Mouse (Mus musculus): ENCODE results near the gene Kcnj3.
"Not testable (repeated sequence)": the region's sequence is repeated elsewhere in the genome, so short reads cannot be mapped to it uniquely, and the experiment has no call there.

Kcnj3 gene

DNA sequence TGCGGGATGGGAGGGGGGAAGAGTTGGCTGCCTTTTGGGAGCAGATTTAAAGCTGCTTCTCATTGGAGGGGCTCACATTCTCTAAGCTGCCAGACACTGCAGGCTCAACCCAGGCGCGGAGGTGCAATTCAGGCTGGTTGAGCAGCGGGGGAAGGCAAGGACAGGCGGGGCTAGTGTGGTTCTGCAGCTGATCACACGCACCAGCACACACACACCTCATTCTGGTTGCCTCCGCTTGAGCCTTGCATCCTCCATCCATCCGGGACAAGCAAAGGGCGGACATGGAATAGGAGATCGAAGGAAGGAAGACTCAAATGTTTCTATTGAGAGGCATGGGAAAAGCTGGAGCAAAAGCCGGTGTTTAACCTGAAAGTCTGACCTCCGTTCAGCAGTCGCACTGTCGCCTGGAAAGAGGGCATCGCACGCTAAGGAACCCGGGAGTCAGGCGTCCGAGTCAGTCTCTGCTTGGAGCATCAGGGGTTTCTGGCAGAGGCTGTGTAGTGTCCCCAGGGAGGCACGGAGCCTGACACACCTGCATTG is at the start of gene Kcnj3:
Gene Kcnj3, plus strand, starts transcription at position 250 of the 540 bp plus-strand sequence.
- no peak for DNase-seq

DNA sequence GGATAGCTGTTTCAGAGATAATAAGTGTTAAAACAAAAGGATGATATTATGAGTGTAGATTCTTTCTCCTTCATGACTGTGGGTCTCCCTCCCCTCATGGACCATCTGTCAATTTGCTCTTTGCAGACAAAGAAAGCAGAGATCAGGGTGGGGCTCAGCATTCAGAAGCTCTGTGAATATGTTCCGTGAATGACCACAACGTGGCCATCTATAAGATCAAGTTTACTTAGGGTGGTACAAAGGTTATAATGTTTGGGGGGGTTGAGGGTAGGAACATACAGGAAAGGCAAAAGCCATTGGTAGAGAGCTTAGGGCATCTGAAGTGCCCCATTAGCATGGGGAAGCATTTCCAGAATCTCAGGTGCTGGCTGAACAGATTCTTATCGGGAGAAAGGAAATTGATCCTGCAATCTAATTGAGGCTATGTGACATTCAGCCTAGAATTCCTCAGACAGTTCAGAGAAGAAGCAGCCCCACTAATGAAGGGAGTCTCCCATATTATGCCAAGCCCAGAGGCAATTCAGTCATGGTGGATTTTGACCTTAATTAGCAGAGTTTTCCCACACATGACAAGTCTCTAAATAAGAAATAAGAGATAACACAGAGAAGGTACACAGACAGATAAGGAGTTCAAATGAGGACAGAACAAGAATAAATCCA is 45.3 kb upstream of the Kcnj3 start:
- DNase-seq, result no peak

DNA sequence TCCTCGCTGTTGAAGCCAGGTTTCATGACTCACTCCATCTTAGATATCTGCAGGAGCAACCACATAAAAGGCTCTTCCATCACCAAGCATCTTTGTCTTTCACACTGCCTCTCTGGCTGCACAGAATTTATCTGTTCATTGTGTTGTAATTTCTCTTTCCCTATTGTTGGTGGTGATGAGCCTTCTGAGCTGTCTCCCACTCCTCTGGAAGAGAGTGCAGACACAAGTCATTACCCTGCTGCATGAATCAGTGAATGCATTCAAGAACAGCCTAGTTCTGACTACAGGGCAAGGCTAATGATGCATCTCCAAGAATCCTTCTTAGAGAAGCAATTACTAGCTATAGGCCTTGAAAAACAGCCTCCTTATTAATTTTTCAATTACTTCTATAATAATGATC is 30.5 kb upstream of the Kcnj3 start:
- no peak for DNase-seq

DNA sequence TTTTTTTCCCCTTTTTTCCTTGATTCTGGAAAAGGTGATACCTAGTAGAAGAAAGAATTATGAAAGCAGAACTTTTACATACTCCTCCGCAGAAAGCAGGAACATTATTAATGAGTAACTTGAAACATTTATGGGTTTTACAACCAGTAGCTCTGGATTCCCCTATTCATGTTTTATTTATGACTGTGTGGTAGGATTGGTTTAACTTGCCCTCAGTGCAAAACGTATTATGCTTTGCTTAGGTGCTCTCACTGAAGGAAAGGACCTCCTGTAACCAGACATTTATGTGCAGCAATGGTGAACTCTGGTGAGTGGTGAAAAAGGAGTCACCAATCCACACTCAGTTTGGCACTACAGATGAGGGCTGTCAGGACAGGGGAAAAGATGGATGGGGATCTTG is 8.1 kb upstream of the Kcnj3 start:
- no peak for DNase-seq

- peak; percentile 16 for DNase-seq
Measured at GRCm38 (mm10) chr2:55432104-55432503, 3.7 kb upstream of the Kcnj3 start.

- DNase-seq, result no peak
Measured at GRCm38 (mm10) chr2:55436261-55437006, 664 bp downstream of the Kcnj3 start.

DNA sequence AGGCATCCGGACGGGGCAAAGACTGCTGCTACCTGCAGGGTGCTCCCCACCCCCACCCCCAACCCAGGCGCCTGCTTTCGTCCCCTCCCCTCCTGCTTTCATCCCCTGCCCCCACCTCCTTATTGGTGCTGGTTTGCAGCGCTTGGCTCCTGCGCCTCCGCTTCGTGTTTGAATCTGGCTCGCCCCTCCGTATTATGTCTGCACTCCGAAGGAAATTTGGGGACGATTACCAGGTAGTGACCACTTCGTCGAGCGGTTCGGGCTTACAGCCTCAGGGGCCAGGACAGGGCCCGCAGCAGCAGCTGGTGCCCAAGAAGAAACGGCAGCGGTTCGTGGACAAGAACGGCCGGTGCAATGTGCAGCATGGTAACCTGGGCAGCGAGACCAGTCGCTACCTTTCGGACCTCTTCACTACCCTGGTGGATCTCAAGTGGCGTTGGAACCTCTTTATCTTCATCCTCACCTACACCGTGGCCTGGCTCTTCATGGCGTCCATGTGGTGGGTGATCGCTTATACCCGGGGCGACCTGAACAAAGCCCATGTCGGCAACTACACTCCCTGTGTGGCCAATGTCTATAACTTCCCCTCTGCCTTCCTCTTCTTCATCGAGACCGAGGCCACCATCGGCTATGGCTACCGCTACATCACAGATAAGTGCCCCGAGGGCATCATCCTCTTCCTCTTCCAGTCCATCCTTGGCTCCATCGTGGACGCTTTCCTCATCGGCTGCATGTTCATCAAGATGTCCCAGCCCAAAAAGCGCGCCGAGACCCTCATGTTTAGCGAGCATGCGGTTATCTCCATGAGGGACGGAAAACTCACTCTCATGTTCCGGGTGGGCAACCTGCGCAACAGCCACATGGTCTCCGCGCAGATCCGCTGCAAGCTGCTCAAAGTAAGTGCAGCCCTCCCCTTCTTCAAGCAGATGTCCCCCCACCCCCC is 1.5 kb downstream of the Kcnj3 start:
- no peak for DNase-seq

- DNase-seq, result no peak
Measured at GRCm38 (mm10) chr2:55437977-55438376, 2.2 kb downstream of the Kcnj3 start.

- no peak for DNase-seq
Measured at GRCm38 (mm10) chr2:55439211-55439610, 3.4 kb downstream of the Kcnj3 start.

GRCm38 (mm10) chr2:55442006-55442405 is 6.2 kb downstream of the Kcnj3 start:
- DNase-seq, result no peak

DNA sequence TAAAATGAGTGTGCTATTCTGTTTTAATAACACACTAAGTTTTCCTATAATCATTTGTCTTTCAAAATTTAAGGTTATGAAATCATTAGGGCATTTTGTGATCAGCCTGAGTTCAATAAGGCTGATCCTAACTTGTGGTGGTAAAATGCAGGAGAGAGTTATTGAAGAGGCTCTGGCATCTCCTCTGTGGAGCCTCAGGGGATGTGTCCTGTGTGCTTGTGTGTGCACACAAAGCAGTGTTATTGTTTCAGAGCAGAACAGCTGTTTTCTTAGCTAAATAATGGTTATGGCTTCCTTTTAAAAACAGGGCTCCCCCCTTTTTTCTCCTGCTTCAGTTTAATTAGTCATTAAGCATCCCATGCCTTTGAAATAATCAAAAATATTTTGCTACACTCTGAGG is 11.5 kb downstream of the Kcnj3 start:
- no peak for DNase-seq

- no peak for DNase-seq
Measured at GRCm38 (mm10) chr2:55450774-55451173, 15.0 kb downstream of the Kcnj3 start.

DNA sequence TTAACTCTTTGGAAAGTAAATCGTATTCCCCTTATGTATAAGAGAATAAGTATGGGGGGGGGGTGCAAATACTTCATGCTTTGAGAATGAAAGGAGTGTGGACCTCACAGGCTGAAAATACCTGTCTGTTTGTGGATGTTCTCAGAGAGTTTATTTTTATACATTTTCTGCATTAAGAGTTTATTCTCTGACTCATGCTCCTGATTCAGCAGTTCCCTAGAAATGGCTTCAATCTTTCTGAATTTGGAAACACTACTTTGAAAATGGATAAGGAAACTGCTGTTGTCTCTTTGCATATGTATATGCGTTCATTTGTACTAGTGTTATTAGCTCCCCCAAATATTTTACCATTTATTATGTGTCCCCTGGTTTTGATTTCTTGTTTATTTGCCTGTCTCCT is 23.4 kb downstream of the Kcnj3 start:
- DNase-seq, result no peak

GRCm38 (mm10) chr2:55469141-55469540 is 33.4 kb downstream of the Kcnj3 start:
- no peak for DNase-seq

DNA sequence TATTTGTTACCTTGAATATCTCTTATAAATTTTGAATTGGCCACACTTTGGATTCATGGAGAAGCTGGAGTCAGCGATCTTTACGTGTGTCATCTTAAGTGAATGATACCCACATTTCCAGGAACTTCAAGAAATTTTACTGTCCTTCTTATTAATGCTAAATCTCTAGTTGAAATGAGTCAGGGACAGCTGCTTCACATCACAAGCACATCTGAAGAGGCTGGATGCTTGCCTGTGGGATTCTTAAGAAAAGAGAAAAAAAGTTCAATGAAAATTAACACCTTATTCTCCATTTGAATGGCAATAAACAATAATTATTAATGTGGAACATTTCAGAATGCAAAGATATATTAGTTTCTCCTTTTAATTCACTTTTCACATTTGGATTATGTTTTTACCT is 34.2 kb downstream of the Kcnj3 start:
- peak; percentile 59 for DNase-seq

- DNase-seq, result no peak
Measured at GRCm38 (mm10) chr2:55479511-55479910, 43.7 kb downstream of the Kcnj3 start.

DNA sequence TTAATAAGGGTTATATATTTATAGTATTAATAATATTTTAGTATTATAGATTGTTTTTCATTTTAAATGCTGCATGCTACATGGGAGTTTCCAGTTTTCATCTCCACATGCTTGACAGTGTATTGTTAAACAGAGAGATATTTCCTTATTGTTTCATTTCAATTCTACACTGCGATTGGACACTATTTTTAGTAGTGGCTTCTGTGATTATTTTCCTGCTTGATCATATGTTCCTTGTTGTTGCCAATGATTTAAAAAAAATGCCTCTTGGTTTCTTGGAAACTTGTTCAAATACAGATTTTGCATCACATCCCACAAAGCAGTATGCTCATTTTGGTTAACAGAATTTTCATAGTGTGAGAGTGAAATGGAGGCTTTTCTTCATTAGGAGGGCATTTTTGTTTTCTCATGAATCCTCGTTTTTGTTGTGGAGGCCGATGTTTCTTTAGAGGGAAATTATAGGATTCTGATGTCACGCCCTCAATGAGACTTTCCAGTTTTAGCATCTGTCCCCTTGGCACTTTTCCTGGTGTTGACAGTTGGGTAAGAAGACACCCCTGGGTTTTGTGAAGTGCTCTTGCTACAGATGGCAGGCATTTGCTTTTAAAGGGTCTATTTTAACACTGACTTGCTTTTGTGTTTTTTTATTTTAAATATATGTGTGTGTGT is 44.3 kb downstream of the Kcnj3 start:
- peak; percentile 3 for DNase-seq

DNA sequence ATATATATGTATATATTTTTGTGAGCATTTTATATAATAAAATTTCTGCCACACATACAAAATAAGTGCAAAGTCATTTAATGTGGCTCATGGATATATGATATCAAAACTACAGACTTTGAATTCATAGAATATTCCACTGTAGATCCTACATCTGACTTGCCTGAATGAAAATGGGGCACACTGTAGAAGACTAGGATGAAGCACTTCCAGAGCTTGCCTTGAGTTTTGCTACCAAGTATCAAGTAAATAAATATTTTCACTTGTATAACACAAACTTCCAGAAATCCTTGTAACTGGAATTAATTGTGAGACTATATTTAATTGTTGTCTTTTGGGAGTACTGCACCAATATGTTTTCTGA is 44.8 kb downstream of the Kcnj3 start:
- DNase-seq, result no peak

GRCm38 (mm10) chr2:55485500-55486129 is 49.8 kb downstream of the Kcnj3 start:
- not testable (repeated sequence) for DNase-seq

DNA sequence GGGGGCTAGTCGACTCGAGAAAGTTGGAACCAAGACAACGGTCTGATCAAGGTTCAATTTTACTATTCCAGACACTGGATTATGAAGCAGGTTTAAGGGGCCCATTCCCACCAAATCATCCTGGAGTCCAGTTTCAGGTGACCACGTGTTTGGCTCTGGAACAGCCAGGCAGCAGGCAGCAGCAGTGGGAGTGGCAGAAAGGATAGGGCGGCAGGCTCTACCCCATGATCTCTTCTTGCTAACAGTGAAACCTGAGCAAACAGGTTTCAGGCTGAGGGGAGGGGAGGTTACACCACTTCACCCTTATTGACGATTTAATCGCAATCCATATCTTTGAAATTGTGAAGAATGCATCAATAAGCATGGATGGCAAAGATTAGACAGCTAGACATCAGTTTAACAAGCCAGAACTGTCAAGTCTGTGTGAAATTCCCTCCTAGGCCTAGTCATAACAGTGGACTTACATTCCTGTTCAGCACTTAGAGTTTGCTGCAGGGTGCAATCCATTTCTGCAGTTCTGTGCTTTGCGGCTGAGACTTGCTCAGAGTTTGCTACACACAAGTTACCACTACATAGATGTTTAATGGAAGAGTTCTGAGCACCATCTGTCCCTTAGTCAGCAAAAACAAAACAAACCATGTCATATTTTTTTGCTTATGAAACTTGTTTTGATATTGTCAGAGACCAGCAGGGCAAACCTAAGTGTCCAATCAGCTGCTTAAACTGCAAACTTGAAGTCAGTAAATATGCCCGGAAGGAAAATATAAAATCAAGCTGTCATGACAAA is 67.8 kb downstream of the Kcnj3 start:
- DNase-seq, result no peak

- DNase-seq, result no peak
Measured at GRCm38 (mm10) chr2:55505712-55506111, 69.9 kb downstream of the Kcnj3 start.
